Mouse (Mus musculus): ENCODE data around the gene Fance.

DNA sequence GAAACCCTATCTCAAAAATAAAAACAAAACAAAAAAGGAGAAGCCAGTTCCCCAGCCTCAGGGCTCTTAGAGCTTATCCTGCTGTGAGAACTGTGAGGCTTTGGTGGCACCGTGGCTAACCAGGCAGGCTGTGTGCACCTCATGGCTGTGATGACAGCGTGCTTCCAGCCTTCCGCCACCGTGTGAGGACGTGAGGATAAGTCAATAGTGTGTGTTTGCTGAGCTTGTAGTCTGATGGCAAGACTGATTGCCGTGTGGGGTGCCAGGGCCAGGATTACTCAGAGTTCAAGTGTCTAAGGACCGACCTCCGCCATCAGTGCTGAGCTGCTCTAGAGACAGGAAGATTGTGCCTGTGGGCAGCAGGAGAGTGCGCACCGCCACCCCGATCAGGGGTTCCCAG is 22.6 kb upstream of the Fance start:
- no peak for TF ChIP-seq CTCF (conservative IDR thresholded peaks at IDR 0.05; ENCODE audit: insufficient read depth, insufficient read length, low read depth, low read length)
- no peak for TF ChIP-seq POLR2A (IDR thresholded peaks at IDR 0.05; ENCODE audit: low read depth, low read length)

Data from kidney, adult 2 months (tissue).